In genomic region chr3:117050909-117051308, GRCm38 (mm10) we compare ENCODE assay signal across 32 mouse cellular contexts.
"Had no signal": no experiment of that assay in that cellular context is flagged by ENCODE, and none has a peak within 500 bp of the region (broad histone marks: within the 10 kb centered on the region; RNA-seq: fewer than 3 reads in every experiment).

No protein-coding gene starts in this region.

- H3K4me2 ChIP-seq: limb, embryonic 12.5 days; limb, embryonic 13.5 days; limb, embryonic 15.5 days; liver, embryonic 11.5 days; liver, embryonic 12.5 days; liver, embryonic 13.5 days; liver, embryonic 15.5 days; lung, embryonic 14.5 days; lung, embryonic 15.5 days; midbrain, embryonic 11.5 days; midbrain, embryonic 12.5 days; midbrain, embryonic 13.5 days; midbrain, embryonic 15.5 days; neural tube, embryonic 12.5 days had no signal

- H3K4me1 ChIP-seq: limb, embryonic 10.5 days; limb, embryonic 12.5 days; limb, embryonic 13.5 days; limb, embryonic 15.5 days; liver, embryonic 12.5 days; liver, embryonic 13.5 days; lung, embryonic 15.5 days; megakaryocyte, embryonic 14.5 days; midbrain, embryonic 10.5 days; midbrain, embryonic 12.5 days; midbrain, embryonic 13.5 days; midbrain, embryonic 15.5 days; neural tube, embryonic 12.5 days had no signal

- H3K27ac ChIP-seq: limb, embryonic 10.5 days; limb, embryonic 12.5 days; limb, embryonic 13.5 days; limb, embryonic 15.5 days; liver, embryonic 12.5 days; liver, embryonic 13.5 days; liver, embryonic 14.5 days; liver, embryonic 15.5 days; lung, embryonic 15.5 days; macrophage; midbrain, embryonic 10.5 days; midbrain, embryonic 12.5 days; midbrain, embryonic 13.5 days; midbrain, embryonic 15.5 days; neural tube, embryonic 12.5 days had no signal

- ATAC-seq: liver, embryonic 12.5 days; liver, postnatal 0 days; lung, postnatal 0 days; midbrain, embryonic 13.5 days; midbrain, embryonic 15.5 days; midbrain, embryonic 16.5 days had no signal

- H3K36me3 ChIP-seq: limb, embryonic 10.5 days; limb, embryonic 12.5 days; limb, embryonic 13.5 days; limb, embryonic 15.5 days; liver, embryonic 12.5 days; liver, embryonic 13.5 days; liver, embryonic 15.5 days; lung, embryonic 15.5 days; midbrain, embryonic 10.5 days; midbrain, embryonic 12.5 days; midbrain, embryonic 13.5 days; midbrain, embryonic 15.5 days; neural tube, embryonic 12.5 days had no signal

- H3K9me3 ChIP-seq: limb, embryonic 10.5 days; limb, embryonic 12.5 days; limb, embryonic 13.5 days; limb, embryonic 15.5 days; liver, embryonic 12.5 days; liver, embryonic 13.5 days; liver, embryonic 15.5 days; lung, embryonic 15.5 days; megakaryocyte, embryonic 14.5 days; midbrain, embryonic 10.5 days; midbrain, embryonic 12.5 days; midbrain, embryonic 13.5 days; midbrain, embryonic 15.5 days; neural tube, embryonic 12.5 days had no signal

- H3K27me3 ChIP-seq: limb, embryonic 12.5 days; limb, embryonic 13.5 days; limb, embryonic 15.5 days; liver, embryonic 12.5 days; liver, embryonic 13.5 days; liver, embryonic 15.5 days; lung, embryonic 15.5 days; megakaryocyte, embryonic 14.5 days; midbrain, embryonic 12.5 days; midbrain, embryonic 13.5 days; midbrain, embryonic 15.5 days; neural tube, embryonic 12.5 days had no signal

- H3K9ac ChIP-seq: limb, embryonic 12.5 days; limb, embryonic 13.5 days; limb, embryonic 15.5 days; liver, embryonic 12.5 days; liver, embryonic 13.5 days; liver, embryonic 14.5 days; liver, embryonic 15.5 days; liver, postnatal 0 days; lung, embryonic 14.5 days; lung, embryonic 15.5 days; midbrain, embryonic 12.5 days; midbrain, embryonic 13.5 days; midbrain, embryonic 15.5 days; neural tube, embryonic 12.5 days had no signal

- DNase-seq: left cerebral cortex, postnatal 4 days; liver; liver, embryonic 13.5 days; liver, postnatal 0 days; lung, adult 18-20 months; lung, adult 2 months; lung, embryonic 14.5 days; lung, postnatal 10 days; lung, postnatal 14 days; lung, postnatal 36 days; lung, postnatal 4 days; midbrain, embryonic 14.5 days had no signal

- H3K4me3 ChIP-seq: limb, embryonic 10.5 days; limb, embryonic 12.5 days; limb, embryonic 13.5 days; limb, embryonic 15.5 days; liver, embryonic 12.5 days; liver, embryonic 13.5 days; liver, embryonic 15.5 days; lung, embryonic 15.5 days; megakaryocyte, embryonic 14.5 days; midbrain, embryonic 10.5 days; midbrain, embryonic 12.5 days; midbrain, embryonic 13.5 days; midbrain, embryonic 15.5 days; myocyte; neural tube, embryonic 12.5 days had no signal
